Mouse (Mus musculus) MN1 (cell line): Measurements from ENCODE around the gene Mff.

ENCODE experiments used
- DNase-seq: peaks from one replicate; pipeline ENCODE4 v3.0.0-alpha.2; 2016; ENCODE audit warnings: low spot score

Gene Mff

DNA sequence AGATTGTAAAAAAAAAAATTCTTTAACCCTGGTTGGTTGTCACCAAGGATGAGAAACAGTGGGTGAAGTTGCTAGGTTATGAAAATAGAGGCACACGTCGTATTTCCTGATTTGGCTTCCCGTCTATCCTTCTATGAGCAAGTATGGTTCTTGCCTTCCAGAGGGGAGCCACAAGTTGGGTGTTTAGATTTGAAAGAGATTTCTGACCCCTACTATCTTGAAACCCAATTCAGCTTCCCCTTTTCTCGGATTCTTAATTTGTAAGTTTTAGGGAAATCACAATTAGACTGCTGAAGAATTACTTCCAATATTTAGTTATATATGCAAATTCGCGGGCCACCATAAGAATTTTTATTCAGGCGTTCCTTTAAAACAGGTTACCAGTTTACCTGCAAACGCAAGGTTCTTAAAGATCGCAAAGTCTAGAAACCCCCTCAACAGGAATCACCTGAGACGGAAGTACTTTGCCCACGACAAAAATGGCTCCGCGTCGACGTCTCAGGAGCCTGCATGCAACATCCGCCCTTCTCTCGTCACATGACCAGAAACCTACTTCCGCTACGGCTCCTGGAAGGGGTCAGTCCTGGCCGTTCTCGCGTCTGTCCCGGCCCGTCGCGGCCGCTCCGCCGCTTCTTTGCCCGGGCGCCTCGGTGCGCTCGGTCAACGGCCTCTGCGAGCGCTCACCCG, at the start of gene Mff:
Gene Mff, plus strand, starts transcription at position 552 of the 687 bp plus-strand sequence.
- DNase-seq, result peak; percentile 94

DNA sequence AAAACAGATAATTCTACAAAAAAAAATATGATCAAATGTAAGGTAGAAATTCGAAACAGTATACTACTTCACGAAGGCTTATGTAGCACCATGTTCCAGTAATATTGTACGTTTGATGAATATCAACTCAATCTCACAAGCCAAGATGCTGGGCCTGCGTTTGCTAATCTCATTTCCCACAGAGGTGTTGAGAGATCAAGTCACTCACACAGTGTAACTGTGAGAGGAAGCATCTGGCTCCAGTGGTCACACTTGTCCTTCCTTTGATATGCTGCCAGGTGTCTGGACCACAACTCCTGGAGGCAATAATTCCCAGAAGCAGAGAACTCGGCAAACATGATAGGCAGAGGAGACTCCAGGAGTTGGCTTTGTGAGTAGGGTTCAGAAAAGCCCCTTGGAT, 38.4 kb upstream of the Mff start:
- no peak for DNase-seq

DNA sequence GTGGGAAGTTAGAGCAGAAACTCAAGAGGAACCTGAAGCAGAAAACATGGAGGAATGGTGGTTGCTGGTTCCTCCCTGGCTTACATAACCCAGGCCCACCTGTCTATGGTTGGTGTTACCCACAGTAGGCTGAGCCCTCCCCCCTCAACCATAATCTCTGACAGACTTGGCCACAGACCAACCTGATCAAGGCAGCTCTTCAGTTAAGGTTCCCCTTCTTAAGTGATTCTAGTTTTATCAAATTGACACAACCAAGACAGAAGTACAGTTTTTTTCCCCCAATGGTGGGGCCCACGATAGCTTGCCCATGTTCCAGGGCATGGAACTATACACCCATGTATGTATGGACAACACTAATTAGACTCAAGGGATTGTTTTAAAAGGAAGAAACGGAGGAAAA, 37.8 kb upstream of the Mff start:
- no peak for DNase-seq

DNA sequence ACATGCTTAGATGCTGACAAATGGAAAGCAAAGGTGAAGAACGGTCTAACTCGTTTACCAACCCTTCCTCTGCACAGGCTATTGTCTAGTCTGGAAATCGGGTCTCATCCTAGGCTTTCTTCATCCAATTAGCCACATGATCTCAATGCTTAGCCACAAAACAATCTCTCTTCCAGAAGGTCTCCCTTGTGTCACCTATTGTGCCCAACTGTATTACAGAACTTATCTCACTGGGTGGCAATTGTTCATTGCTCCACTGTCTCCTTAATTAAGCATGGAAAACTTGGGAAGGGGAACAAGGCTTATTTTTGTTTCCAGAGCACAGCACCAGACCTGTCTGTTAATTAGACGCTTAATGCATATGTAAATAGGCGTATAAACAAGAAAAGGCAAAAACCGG, 36.8 kb upstream of the Mff start:
- DNase-seq, result no peak

DNA sequence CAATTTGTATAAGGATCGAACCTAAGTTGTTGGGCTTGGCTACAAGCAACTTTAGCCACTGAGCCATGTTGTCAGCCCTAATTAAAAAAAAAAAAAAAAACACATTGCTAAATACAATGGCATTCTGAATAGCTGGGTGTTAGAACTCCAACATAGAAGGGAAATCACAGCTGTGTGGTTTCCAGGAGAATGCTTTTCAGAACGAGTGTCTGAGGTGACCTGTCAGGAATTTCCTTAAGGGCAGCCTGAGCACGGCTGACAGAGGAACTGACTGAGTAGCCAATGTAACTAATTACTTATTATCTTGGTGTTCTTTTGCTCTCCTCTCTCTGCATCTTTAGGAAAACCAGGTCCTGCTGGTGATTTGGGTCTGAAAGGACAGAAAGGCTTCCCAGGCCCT, 28.8 kb upstream of the Mff start:
- DNase-seq, result no peak

DNA sequence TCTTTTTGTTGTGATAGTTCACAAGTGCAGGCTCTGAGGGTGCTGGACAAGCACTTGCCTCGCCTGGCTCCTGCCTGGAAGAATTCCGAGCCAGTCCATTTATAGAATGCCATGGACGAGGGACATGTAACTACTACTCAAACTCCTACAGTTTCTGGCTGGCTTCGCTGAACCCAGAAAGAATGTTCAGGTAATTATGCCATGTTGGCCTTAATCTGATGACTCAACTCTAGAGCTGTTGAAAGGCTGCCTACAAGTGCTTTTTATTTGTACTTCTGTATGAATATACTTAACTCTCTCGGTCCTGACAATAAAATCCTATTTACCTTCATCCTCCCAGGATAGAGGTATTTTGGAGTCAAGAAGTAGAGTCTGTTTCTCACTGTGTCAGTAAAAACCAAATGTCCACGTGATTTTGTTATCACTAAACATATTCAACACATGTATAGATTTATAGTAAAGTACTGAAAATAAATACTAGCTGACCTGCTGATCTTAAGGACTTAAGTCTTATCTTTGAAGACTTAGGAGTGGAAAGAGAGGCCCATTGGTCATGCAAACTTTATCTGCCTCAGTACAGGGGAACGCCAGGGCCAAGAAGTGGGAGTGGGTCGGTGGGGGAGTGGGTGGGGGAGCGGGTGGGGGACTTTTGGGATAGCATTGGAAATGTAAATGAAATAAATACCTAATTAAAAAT, 6.7 kb upstream of the Mff start:
- no peak for DNase-seq

DNA sequence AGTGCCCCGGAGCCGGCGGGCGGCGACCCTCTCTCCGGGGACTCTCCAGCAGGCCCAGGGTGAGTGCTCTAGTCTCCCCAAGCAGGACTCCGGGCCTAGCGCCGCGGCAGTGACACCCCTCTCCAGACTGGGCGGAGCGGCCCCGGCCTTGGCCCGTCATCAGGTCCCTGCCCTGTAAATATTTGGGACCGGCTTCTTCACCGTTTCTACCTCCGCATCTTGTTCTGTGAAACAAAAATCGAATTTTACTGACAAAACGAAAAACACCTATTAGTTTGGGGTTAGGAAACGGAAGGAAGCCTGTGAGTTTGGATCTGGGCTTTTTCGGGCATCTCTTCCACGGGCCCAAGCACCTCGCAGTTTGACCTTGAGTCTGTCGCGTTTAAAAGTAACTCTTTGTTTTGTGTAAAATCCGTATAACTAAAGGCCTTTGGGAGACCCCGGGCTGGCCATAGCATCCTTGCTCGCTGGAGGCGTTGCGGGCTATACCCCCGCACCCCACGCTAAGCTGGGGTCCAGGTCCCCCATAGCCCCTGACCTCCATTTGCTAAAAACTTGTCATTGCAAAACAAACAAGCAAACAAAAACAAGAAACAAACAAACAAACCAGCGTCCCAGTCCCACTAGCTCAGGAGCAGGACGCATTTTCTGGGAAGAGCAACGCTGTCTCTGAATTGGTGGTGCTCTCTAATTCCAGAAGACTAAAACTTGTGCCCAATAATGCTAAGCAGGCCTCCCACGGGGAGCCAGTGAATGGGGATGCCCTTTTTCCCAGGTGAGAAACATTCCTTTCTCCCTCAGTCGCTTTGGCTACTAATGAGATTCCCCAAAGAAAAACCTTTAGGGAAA, 560 bp downstream of the Mff start:
- DNase-seq, result no peak

DNA sequence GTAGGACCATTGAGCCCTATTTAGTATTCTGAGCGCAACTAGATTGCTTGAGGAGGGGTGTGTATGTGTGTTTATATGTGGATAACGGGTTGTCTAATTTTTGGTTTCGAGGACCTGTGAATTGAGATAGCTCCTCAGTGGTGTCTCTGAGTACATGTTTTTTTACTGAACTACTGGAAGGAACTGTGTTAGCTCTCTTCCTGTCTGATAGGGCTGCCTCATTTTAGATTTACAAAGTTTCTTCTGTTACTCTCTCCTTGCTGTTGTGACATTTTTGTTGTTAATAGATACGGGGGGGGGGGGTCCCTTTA, 1.1 kb downstream of the Mff start:
- peak; percentile 9 for DNase-seq

DNA sequence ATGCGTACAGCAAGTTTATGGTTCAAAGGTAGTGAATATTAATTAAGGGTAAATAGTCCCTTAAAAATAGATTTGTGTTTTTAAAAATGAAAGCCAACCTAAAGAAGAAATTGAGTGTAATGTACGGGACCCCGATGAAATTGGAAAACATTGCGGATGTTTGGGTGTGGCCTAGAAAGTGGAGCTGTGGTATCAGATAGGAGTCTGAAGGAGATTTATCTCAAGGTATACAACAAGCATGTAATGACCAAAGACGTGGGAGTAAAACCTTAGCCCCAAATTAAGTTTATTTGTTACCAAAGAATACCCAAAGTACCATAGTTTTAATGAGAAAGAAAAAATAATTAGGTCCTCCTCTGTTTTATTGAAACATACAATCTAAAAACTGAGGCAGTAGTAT, 1.8 kb downstream of the Mff start:
- DNase-seq, result no peak

DNA sequence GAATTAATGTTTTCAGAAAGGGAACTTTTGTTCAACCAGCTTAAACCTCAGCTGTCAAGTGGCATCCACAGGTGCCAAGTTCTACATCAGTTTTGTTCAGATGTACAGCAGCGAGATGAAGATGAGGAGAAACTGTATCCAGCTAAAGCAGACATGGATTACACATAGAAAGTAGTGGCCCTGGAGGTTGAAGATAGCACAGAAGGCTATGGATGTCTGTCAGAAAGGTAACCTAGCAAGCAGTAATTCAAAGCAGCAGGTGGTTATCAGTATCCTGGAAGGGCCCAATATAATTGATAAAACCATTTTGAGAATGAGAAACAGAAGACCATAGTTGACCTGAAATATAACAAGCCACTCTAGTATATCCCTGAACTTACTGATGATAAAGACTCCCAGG, 8.7 kb downstream of the Mff start:
- DNase-seq, result no peak

DNA sequence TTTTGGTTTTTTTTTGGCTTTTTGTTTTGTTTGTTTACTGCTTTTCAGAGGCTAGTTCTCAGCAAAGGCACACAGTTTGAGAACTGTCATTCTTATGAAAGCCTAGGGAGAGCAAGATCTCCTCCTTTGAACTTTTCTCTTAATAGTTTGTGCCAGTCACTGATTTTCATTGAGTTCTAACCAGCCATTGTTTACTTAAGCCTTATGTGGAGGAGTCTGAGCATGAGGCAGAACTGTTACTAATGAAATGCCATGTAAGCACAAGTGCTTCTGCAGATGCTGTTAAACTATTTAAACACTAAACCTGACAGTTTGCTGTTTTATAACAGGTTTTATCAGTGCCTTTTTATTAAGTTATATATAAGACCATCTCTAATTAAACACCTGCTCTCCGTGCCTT, 13.4 kb downstream of the Mff start:
- DNase-seq, result no peak

DNA sequence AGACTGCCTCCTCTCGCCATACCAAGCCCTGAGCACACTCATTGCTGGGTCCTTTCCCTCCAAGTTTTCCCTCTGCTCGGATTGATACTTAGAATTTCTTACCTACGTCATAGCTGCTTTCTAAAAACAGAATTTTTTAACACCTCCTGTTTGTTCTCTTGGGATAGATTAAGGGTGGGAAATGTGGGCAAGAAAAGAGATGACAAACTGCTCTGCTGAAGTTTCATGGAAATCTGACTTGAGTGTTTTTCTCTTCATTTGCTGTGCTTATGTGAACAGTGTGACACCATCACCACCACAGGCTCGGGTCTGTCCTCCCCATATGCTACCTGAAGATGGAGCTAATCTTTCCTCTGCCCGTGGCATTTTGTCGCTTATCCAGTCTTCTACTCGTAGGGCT, 16.8 kb downstream of the Mff start:
- no peak for DNase-seq

DNA sequence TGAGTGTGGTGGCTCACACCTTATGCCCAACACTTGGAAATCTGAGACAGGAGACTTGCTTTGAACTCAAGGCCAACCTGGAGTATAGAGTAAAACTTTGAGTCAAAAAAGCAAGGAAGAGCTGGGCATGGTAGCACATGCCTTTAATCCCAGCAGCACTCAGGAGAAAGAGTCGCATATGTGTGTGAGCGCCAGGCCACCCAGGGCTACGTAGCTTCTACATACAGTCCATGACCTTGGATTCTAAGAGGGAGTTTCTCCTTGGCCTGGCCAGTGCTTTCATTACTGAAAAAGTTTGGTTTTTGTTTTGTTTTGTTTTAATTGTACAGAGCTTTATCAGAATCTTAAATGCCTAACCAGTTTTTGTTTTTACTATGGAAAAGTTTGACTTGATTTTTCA, 19.3 kb downstream of the Mff start:
- DNase-seq, result no peak

DNA sequence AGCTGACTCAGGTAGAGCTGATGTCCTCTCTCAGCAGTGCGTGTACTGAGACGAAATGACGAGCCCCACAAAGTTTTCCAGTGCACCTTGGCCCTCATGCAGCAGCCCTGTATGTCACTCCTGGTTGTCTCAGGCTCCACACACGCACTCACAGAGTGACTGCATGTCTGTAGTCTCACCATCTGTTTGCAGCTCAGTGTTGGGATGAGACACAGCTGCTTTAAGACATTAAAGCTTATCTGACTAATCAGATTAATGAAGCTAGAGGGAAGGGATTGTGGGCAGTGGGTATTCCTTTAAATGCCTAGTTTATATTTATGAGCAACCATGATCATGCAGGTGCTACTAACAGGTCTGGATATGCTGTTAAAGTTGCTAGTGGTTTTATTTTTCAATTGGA, 21.7 kb downstream of the Mff start:
- DNase-seq, result peak; percentile 58

DNA sequence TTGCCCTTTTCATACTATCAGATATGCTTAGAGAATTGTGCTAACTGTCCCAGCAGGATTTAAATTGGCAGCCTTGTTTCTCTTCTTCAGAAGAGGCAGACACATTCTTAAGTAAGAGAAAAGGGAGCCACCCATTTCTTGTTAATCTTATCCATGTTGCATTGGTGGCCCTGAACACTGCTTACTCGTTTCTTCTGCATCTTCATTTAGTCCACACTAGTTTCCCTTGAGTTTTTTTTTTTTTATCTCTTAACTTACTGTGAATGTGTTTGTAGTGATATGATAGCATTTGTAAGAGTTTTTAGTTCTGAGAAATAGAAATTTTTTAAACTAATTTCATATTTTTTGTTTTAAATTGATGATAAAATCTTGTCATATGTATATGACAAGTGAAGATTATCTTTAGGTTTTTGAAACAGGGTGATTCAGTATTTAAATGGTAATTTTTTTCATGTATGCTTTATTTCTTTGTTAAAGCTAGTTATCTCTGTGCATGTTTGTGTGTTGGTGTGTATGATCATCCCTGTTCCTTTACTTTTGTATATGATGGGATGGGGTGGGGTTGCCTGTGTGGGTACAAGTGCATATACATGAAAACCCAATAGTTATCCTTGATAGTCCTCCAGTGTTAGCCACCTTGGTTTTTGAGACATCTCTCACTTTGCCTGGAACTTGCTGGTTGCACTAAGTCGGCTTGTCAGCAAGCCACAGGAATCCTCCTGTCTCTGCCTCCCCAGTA, 23.2 kb downstream of the Mff start:
- no peak for DNase-seq

DNA sequence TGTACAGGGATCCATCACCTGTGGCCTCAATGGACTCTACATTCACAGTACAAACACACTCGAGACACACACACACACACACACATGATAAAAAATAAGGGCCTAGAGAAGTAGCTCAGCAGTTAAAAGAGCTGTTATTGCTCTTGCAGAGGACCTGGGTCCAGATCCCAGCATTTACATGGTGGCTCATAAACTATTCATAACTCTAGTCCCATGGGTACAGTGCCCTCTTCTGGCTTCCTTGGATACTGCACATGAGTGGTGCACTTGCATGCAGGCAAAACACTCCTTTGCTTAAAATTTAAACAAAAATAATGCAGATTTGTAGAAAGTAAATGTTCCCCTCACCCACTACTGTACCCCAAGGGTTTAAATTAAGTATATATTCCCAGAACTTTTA, 34.8 kb downstream of the Mff start:
- no peak for DNase-seq

DNA sequence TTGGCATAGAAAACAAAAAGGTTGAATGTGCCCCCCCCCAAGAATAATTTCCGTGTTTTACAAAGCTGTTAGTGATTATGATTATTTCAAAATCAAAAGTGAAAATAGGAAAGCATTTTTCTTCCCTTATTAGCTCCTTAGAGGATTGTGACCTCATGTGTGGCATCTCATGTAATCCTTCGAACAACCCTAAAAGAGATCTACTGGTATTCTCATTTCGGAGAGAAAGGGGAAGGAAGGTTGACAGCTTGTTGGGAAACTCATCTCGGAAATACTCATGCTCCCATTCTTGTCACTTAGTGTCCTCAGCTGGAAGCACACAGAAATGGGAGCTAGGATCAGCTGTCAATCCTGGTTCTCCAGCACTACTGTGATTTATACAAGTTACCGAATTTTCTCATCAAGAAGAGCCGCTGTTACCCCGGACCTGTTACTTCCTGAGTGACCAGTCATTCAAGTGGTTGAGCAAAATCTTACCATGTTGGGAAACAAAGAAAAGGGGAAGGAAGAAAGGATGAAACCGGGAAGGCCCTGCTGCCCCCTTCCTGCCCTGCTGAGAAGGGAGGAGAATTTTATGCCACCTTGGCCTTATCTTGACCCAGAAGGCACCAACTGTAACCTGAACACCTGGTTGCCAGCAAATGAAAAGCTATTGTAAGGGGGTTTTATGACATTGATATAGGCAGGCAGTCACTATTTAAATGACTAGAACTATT, 36.9 kb downstream of the Mff start:
- no peak for DNase-seq

DNA sequence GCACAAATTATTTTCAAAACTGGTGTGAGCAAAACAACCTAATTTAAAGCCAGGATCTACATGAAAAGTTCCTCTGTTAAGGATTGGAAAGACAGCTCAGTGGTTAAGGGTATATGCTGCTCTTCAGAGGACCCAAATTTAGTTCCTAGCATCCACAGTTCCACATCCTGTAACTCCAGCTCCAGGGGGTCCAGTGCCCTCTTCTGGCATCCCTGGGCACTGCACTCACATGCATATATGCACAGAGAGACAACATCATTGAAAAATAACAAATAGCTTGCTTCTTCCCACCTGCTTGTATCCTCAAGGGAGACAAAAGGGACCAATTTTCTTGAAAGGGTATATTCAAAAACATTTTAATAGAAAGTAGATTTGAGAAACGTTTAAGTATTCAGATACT, 37.6 kb downstream of the Mff start:
- no peak for DNase-seq

DNA sequence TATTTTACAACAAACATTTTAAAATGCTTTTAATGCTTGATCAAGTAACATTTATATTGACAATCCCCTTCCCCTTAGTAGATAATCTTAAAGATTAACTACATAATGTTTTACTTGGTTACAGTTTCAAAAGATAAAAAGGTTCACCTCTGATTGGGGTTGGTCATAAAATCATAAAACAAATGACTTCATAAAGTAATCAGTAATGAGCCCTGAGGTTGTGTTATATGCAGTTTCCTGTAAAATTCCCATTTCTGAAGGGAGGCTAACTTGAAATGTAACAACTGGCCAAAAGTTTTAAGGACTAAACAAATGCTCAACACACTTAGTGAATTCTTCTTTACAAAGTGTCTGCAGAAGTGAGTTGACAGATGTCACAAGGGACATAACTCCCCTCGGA, 41.5 kb downstream of the Mff start:
- DNase-seq, result no peak

DNA sequence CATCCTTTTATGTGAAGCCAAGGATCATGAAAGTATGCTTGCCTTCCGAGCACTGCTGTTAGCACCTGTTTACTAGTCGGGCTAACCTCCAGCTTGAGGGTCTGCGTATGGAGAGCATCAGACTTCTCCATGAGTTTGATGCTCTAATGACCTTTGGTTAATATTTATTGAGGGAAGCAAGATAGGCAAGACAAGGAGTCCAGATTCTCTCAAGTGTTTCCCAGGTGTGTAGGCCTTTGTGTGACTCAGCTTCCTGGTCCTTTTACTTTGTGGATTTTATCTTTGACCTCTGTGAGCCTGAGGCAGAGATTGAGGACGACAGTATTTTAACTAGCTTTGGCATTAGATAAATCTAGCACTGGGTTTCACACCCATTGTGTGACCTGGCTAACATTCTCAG, 42.0 kb downstream of the Mff start:
- DNase-seq, result no peak

DNA sequence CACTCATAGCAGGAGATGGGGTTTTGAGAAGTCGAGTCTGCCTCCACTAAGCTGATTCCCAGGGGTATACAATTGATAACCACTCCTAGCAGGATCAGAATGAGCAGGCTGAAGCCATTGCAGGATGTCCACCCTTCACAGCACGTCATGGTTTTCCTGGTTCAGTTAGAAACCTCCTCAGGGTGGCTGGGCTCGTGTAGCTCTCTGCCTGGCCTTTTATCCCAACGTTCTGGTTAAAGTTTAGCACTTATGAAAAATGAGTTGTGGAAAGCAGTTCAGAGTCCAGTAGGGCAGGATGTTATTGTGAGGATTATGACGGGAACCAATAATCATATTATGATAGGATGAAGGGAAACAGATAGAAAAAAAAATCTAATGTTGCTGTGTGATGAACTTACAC, 43.6 kb downstream of the Mff start, which contains the start of gene Tm4sf20:
Gene Tm4sf20, minus strand, starts transcription at position 193 of the 400 bp plus-strand sequence.
- DNase-seq, result no peak

DNA sequence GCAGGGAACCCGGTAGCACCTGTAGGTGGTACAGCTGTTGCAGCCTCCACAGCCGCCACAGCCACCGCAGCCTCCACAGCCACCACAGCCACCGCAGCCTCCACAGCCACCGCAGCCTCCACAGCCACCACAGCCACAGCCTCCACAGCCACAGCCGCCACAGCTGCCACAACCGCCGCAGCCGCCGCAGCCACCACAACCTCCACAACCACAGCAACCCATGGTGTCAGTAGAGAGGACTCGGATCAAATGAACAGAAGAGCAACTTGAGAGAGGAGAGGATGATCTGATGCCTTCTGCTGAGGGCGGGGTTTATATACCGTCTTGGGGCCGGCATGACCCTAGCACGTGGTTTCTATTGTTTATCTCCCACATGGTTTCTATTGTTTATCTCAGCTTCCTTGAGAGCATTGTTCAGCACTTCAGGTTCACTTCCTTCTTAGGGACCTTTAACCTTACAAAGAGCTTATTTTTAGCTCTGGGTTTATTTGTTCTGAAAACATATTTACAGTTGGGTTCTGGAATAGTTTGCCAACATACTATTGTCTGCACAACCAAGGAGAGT, 46.4 kb downstream of the Mff start, which contains the start of gene Gm47791:
Gene Gm47791, minus strand, starts transcription at position 222 of the 565 bp plus-strand sequence.
- DNase-seq, result no peak
